Mouse (Mus musculus): ENCODE measurements around the gene Hic2.

The Hic2 gene

GRCm38 (mm10) chr16:17277342-17278211, 44.2 kb downstream of the Hic2 start:
- peak; percentile 45 for DNase-seq

GRCm38 (mm10) chr16:17280471-17280870, 47.1 kb downstream of the Hic2 start:
- no peak for DNase-seq

GRCm38 (mm10) chr16:17283151-17283550, 49.8 kb downstream of the Hic2 start:
- DNase-seq = no peak

- DNase-seq = no peak
Observed at GRCm38 (mm10) chr16:17287103-17287502, 53.7 kb downstream of the Hic2 start.

GRCm38 (mm10) chr16:17291016-17291415, 57.6 kb downstream of the Hic2 start:
- no peak for DNase-seq

- peak; percentile 65 for DNase-seq
Observed at GRCm38 (mm10) chr16:17292751-17293150, 59.4 kb downstream of the Hic2 start.

GRCm38 (mm10) chr16:17300818-17301217, 67.4 kb downstream of the Hic2 start:
- no peak for DNase-seq

GRCm38 (mm10) chr16:17303521-17304245, 70.3 kb downstream of the Hic2 start:
- DNase-seq = no peak

GRCm38 (mm10) chr16:17307461-17307860, 74.1 kb downstream of the Hic2 start:
- no peak for DNase-seq

- no peak for DNase-seq
Observed at GRCm38 (mm10) chr16:17309036-17309435, 75.7 kb downstream of the Hic2 start.

GRCm38 (mm10) chr16:17312531-17312930, 79.2 kb downstream of the Hic2 start:
- no peak for DNase-seq
